ENCODE assay signal across 32 mouse cellular contexts in genomic region chr5:115932325-115932724, GRCm38 (mm10).
"Had no signal": no experiment of that assay in that cellular context is flagged by ENCODE, and none has a peak within 500 bp of the region (broad histone marks: within the 10 kb centered on the region; RNA-seq: fewer than 3 reads in every experiment).

No protein-coding gene starts in this region.

- DNase-seq: left cerebral cortex, postnatal 4 days; liver; liver, embryonic 13.5 days; liver, postnatal 0 days; lung, adult 18-20 months; lung, adult 2 months; lung, embryonic 14.5 days; lung, postnatal 10 days; lung, postnatal 14 days; lung, postnatal 36 days; lung, postnatal 4 days; midbrain, embryonic 14.5 days had no signal

- H3K4me2 ChIP-seq: limb, embryonic 12.5 days; limb, embryonic 13.5 days; limb, embryonic 15.5 days; liver, embryonic 11.5 days; liver, embryonic 12.5 days; liver, embryonic 13.5 days; liver, embryonic 15.5 days; lung, embryonic 14.5 days; lung, embryonic 15.5 days; midbrain, embryonic 11.5 days; midbrain, embryonic 12.5 days; midbrain, embryonic 13.5 days; midbrain, embryonic 15.5 days; neural tube, embryonic 12.5 days had no signal

- H3K4me1 ChIP-seq: limb, embryonic 10.5 days; limb, embryonic 12.5 days; limb, embryonic 13.5 days; limb, embryonic 15.5 days; liver, embryonic 12.5 days; liver, embryonic 13.5 days; liver, embryonic 15.5 days; midbrain, embryonic 10.5 days; midbrain, embryonic 12.5 days; midbrain, embryonic 13.5 days; midbrain, embryonic 15.5 days; neural tube, embryonic 12.5 days had no signal

- ATAC-seq: liver, postnatal 0 days; lung, postnatal 0 days; midbrain, embryonic 13.5 days; midbrain, embryonic 15.5 days; midbrain, embryonic 16.5 days had no signal

- H3K9ac ChIP-seq: limb, embryonic 12.5 days; limb, embryonic 13.5 days; limb, embryonic 15.5 days; liver, embryonic 12.5 days; liver, embryonic 13.5 days; liver, embryonic 14.5 days; liver, embryonic 15.5 days; liver, postnatal 0 days; lung, embryonic 14.5 days; lung, embryonic 15.5 days; midbrain, embryonic 12.5 days; midbrain, embryonic 13.5 days; midbrain, embryonic 15.5 days; neural tube, embryonic 12.5 days had no signal

- H3K27ac ChIP-seq: limb, embryonic 10.5 days; limb, embryonic 12.5 days; limb, embryonic 13.5 days; limb, embryonic 15.5 days; liver, embryonic 12.5 days; liver, embryonic 13.5 days; liver, embryonic 14.5 days; liver, embryonic 15.5 days; lung, embryonic 15.5 days; macrophage; midbrain, embryonic 10.5 days; midbrain, embryonic 12.5 days; midbrain, embryonic 13.5 days; midbrain, embryonic 15.5 days; neural tube, embryonic 12.5 days had no signal

- H3K9me3 ChIP-seq: limb, embryonic 10.5 days; limb, embryonic 12.5 days; limb, embryonic 15.5 days; liver, embryonic 12.5 days; liver, embryonic 13.5 days; liver, embryonic 15.5 days; lung, embryonic 15.5 days; megakaryocyte, embryonic 14.5 days; midbrain, embryonic 10.5 days; midbrain, embryonic 12.5 days; midbrain, embryonic 13.5 days; midbrain, embryonic 15.5 days; neural tube, embryonic 12.5 days had no signal

- H3K4me3 ChIP-seq: limb, embryonic 10.5 days; limb, embryonic 12.5 days; limb, embryonic 13.5 days; limb, embryonic 15.5 days; liver, embryonic 12.5 days; liver, embryonic 13.5 days; liver, embryonic 15.5 days; lung, embryonic 15.5 days; megakaryocyte, embryonic 14.5 days; midbrain, embryonic 10.5 days; midbrain, embryonic 12.5 days; midbrain, embryonic 13.5 days; midbrain, embryonic 15.5 days; myocyte; neural tube, embryonic 12.5 days had no signal

- H3K27me3 ChIP-seq: limb, embryonic 12.5 days; limb, embryonic 13.5 days; limb, embryonic 15.5 days; liver, embryonic 12.5 days; liver, embryonic 13.5 days; liver, embryonic 15.5 days; lung, embryonic 15.5 days; megakaryocyte, embryonic 14.5 days; midbrain, embryonic 12.5 days; midbrain, embryonic 13.5 days; midbrain, embryonic 15.5 days; neural tube, embryonic 12.5 days had no signal
